Mouse (Mus musculus): ENCODE results near the gene Ccdc65.
A peak's percentile ranks its signal among the peaks of the same experiment; 100 is the strongest.

Ccdc65 gene

DNA sequence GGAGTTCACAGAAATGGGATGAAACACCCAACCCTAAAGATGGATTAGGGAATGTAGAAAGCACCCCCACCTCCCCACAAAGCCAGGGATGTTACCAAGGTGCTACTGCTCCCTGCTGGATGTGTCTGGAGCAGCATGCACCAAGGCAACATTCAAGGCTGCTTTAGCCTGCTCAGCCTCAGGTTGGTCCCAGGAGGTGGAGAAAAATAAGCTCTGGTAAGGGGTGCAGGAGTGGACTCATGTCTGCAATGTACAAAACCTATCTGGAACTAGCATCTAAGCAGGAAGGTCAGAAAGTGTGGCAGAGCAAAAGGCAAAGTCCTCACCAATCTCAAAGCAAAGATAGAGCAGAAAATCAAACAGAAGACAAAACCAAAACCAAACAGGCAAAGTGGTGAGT lies 29.9 kb downstream of the Ccdc65 start:
- DNase-seq (ENCODE audit: low read depth) = peak; percentile 28

DNA sequence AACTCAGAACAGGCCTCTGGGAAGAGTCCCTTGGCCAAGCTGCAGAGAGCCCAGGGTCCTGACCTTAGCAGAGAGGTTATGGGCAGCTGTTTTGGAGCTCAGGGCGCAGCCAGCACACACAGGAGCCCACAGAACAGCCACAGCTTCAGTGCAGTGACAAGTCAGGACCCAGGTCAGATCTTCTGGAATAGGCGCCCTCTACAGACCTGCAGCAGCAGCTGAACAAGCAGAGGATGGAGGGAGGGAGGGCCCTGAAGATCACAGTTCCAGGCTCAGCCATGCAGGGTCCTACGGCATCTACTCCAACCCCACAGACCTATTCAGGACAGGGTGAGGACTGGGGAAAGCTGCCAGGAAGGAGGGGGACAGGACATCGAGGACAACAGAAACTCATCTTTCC lies 30.8 kb downstream of the Ccdc65 start:
- peak; percentile 31 for DNase-seq (ENCODE audit: low read depth)

GRCm38 (mm10) chr15:98740219-98740618 lies 32.2 kb downstream of the Ccdc65 start:
- DNase-seq (ENCODE audit: low read depth) = no peak

DNA sequence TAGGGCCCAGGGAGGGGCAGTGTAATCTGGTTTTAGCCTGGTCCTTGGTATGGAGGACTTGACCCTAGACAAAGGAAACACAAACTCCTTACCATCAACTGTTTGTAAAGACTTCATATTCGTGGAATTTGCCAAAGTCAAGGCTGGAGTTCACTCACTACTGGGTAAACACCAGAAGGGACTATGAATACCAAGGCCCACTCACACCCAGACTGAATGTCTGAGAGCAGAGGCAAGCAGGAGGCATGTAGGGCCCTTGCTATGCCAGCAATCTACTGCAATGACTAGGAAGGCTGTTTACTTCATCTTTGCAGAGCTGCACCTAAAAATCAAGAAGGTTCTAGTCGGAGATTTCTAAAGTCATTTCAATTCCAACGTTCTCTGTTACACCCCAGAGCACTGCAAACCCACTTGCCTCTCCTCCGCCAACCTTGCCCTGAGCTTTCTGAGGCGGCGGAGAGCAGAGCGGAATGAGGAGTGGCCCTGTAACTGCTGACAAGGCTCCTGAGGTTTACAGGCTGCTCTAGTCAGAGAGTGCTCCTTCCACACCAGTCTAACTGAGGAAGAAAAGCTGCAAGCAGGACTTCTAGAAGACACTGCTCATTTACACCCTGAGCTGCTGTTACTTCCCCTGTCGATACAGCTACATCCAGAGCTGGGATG lies 34.9 kb downstream of the Ccdc65 start:
- DNase-seq (ENCODE audit: low read depth) = no peak

DNA sequence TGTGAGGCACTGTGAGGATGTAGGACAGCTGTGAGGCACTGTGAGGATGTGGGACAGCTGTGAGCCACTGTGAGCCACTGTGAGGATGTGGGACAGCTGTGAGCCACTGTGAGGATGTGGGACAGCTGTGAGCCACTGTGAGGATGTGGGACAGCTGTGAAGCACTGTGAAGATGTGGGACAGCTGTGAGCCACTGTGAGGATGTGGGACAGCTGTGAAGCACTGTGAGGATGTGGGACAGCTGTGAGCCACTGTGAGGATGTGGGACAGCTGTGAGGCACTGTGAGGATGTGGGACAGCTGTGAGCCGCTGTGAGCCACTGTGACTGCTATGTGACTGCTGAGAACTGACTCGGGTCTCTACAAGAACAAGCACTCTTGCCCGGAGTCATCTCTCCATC lies 35.9 kb downstream of the Ccdc65 start:
- DNase-seq (ENCODE audit: low read depth) = peak; percentile 24

- peak; percentile 49 for DNase-seq (ENCODE audit: low read depth)
These were observed 38.4 kb downstream of the Ccdc65 start for GRCm38 (mm10) chr15:98746344-98746965.

DNA sequence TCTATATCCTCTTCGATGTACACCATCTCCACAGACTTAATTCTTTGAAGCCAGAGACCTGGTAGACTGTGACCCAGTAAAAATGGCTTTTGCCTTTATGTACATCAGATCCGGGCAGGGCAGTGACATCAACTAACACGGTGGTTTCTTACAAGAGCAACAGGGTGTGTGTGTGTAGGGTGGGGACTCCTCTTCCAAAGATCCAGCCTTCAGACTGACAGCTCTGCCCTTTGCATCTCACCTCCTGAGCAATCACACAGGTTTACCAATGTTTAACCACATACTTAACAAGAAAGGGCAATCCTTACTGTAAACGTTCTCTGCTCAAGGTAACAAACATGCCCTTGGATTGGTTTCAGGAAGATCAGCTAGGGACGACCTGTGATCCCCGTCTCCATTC lies 39.3 kb downstream of the Ccdc65 start:
- DNase-seq (ENCODE audit: low read depth) = no peak

- DNase-seq (ENCODE audit: low read depth) = no peak
These were observed 41.1 kb downstream of the Ccdc65 start for GRCm38 (mm10) chr15:98749093-98749492.

DNA sequence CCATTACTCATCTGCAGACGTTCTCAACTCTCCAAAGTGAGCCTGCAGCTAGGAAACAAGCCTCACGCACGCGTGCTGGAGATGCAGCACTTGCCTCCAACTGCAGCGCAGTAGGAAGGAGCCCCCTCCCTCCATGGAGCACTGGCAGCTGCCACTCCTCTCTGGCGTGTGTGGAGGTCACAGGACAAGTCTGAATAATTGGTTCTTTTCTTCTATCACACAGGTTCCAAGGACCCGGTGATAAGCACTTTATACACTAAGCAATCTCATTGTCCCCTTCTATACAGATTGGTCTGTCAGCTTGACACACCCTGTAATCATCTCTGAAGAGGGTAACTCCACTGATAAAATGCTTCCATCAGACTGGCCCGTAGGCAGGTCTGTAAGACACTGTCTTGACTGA lies 45.0 kb downstream of the Ccdc65 start:
- DNase-seq (ENCODE audit: low read depth) = no peak

DNA sequence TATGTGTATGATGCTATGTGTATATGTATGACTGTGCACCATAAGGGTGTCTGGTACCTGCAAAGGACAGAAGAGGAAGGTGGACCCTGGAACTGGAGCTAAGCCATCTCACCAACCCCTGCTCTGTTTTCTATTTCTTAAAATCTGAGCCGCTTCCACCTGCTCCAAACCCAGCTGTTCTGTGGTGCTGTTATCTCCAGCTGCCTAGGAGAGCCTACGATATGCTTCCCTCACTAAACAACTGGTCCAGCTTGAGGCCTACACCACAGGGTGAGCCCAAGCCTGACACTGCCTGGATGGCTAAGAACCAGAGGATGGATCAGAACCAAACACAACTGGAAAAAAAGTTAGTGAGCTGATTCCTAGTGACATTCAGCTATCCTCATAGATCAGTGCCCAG lies 46.1 kb downstream of the Ccdc65 start:
- no peak for DNase-seq (ENCODE audit: low read depth)

DNA sequence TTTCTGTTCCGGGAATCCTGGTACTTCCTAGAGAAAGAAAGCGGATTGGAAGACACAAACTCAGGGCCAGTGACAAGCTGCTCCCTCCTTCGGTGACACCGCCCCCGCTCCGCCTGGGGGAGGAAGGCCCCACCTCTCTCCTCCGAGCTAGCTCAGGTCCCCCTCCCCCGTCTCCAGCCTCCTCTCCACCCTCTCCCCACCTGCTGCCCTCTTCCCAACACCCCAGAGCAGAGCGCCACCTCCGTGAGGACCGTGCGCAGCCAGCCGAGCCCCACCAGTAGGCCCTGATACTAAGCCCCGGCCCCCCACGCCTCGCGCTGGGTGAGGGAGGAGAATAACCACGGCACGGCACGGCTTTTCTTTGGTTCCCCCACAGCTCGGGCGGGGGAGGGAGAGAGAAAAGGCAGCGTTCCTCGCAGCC lies 54.2 kb downstream of the Ccdc65 start:
- peak; percentile 89 for DNase-seq (ENCODE audit: low read depth)

DNA sequence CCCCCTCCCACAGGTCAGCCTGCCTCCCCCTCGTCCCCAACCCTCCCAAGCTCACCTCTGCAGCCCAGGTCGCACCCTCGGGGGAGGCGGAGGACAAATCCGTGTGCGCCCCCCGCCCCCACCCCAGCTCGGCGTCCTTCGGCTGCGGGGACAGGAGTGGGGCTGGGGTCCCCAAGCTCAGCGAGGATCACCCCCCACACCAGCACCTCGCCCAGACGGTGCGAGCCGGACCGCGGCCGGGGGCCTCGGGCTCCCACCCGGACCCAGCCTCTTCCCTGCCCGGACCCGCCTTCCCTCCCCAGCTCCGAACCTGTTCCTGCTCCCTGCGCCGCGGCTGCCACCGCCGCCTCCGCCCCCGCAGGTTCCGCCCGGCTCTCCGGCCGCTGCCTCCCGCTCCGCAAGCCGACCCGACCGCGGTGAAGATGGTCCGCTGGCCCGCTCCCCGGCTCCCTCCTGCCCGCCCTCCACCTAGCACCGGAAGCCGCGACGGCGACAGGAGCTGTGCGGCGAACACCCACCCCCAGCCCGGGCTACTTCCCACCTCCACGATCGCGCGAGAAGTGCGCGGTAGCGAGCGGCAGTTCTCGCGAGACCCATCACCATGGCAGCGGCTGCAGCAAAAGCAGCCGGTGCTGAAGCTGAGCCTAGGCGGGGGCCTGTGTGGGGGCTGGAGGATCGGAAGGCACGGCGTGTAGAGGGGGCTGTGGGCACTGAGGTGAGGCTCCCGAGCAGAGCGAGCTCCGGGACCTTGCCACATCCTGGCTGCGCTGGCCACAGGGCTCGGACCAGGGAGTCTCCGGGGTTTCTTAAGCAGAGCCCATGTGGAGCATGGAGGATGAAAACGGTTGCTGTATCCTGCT lies 54.9 kb downstream of the Ccdc65 start, which contains the start of gene Arf3:
Arf3 (minus strand) TSS at position 545 of the 860 bp plus-strand sequence.
- peak; percentile 94 for DNase-seq (ENCODE audit: low read depth)

- DNase-seq (ENCODE audit: low read depth) = no peak
These were observed 57.9 kb downstream of the Ccdc65 start for GRCm38 (mm10) chr15:98765929-98766328.

DNA sequence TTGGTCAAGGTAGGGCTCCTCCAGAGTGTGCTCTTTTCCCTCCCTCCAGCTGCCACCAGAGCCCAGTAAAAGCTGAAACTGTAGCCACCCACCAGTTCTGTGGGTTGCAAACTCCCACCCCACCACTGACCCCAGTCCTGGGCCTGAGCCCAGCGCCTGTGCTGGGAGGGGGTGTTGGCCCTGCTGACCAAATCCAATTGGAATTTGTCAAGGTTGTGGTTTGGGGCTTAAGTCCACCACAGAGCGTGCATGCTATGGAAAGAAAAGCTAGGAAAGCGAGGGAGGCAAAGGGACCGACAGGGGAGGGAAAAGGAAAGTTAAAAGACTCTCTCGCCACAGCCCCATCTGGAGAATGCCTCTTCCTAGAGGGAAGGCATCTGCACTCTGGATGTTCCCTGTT lies 60.3 kb downstream of the Ccdc65 start:
- no peak for DNase-seq (ENCODE audit: low read depth)

DNA sequence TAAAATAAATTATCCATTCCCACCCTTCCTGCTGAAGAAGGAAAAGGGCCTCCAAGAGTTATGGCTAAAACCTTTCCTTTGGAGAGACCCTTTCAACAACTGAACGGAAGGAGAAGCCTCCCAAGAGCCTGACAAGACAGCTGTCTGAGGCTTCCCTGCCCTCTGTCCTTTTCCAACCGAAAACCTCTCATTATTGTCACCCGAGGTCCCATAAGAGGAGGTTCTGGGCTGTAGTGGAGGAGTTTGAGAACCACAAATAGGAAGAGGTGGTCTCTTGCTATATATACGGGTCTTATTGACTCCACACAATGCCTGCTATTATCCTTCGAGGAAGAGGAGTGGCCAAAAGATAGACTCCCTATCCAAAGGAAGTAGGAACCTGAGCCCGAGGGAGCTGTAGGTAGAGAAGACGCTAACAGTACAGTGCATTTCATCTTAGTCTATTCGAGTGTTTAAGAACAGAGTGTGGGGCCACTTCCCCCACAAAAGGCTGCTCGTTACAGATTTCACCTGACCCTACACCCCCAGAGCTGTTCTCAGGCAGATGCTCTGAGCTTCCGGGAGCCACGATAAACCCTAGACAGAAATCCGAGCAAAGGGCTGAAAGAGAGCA lies 63.9 kb downstream of the Ccdc65 start:
- no peak for DNase-seq (ENCODE audit: low read depth)

GRCm38 (mm10) chr15:98772511-98773211 lies 64.7 kb downstream of the Ccdc65 start:
- no peak for DNase-seq (ENCODE audit: low read depth)

All from 416B (cell line).